Mouse (Mus musculus) gastrocnemius, postnatal 4 days (tissue): ENCODE results near the gene Adcy3. TPM values are rescaled to one million over a fixed set of nuclear protein-coding genes. Genes with fewer than 3 reads are reported as not detected.
"Not testable (repeated sequence)": the region's sequence is repeated elsewhere in the genome, so short reads cannot be mapped to it uniquely, and the experiment has no call there.

ENCODE experiments used
- DNase-seq, 2 experiments: peaks; one replicate each; pipeline ENCODE4 v3.0.0; 2021 to 2022; ENCODE audit warnings: low spot score in 2 of 2, mixed read lengths in 2 of 2
- total RNA-seq, 2 experiments: library from RNA; stranded (reverse); gene quantifications; 2 replicates each; pipeline ENCODE4 v1.2.3; 2021

Gene Adcy3
- total RNA-seq, 2 experiments from 2014 or later = 9.4 to 10.0 TPM

DNA sequence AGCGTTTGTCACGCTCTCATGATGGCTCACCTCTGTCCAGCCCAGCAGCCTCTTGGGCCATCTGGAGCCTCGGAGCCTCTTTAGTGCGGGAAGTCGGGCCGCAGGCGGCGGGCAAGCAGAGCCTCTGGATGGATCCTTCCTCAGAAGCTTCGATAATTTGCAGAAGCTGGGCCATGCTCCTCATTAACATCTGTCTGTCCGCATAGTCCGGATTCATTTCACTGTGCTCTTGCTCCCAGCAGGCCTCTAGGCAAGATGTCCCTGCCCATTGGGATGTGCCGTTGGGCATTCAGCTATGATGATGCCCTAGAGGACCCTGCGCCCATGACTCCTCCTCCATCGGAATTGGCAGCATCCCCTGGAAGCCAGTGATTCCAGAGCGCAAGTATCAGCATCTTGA lies 104.6 kb downstream of the Adcy3 start:
- DNase-seq = no peak

DNA sequence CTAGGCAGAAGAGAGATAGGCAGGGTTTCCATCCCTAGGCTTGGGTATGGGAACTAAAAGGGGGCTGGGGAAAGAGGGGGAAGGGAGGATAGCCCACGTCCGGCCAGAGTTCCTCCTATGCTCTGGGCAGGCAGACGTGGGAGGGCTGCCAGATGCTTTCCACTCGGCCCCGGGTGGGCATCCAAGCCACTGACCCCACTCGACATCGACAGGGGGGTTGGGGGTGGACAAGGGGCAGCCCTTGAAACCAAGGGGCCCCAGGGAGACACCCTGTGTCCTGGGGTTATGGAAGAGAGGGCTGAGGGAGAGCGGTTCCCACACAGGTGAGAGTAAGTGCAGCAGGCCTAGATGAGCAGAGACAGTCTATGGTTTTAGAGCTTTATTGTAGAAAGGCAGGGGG lies 107.4 kb downstream of the Adcy3 start:
- DNase-seq = not testable (repeated sequence)

- DNase-seq = no peak
Observed at GRCm38 (mm10) chr12:4243805-4244204, 110.9 kb downstream of the Adcy3 start.

GRCm38 (mm10) chr12:4245742-4246141 lies 112.8 kb downstream of the Adcy3 start:
- no peak for DNase-seq

- no peak for DNase-seq
Observed at GRCm38 (mm10) chr12:4249786-4250185, 116.9 kb downstream of the Adcy3 start.

DNA sequence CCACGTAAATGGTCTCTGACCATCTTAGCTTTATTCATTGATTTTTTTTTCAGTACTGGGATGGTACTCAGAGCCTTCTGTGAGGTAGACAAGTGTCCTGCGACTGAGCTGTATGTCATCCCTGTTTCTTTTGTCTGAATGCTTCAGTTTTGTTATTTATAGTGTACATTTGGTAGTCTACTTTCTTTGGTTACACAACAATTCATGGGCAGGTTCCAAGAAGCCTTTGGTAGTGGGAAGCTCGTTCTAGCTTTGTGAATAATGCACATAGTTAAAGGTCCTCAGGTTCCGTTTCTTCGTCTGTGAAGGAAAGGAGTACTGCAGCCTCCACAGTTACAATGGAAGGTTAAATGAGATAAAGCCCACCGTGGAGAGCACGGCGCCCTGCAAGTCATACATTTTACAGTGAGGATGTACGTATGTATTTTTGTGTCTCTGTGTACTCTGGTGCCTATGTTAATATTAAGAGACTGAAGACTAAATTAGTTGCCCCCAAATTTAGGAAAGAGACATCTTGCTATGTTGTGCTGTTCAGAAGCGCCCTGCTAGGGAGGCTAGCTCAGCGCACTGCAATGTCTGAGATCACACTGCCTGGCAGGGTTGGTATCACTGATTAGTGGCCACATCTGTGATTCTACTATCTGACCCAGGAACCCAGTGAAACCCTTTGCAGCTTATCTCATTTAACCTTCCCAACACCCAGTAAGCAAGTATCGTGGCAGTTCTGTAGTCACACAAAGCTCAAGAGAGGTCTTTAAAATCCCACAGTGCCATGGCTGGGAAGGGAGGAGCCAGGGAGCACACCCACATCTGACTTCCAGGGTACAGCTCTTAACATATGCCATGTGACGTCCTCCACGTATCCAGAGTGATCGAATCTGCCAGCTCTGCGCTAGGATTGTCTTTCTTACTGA lies 120.1 kb downstream of the Adcy3 start:
- no peak for DNase-seq

Other genes starting within 250 kb of the Adcy3 start
- under 1 TPM; 0.65 to 0.76 TPM for gene Pomc, start 178.2 kb upstream of the Adcy3 start, total RNA-seq
- 10 to 100 TPM; 12.2 to 13.0 TPM for gene Efr3b, start 94.2 kb upstream of the Adcy3 start, total RNA-seq
- 1 to 10 TPM; 7.0 to 8.9 TPM for gene Dnajc27, start 50.5 kb upstream of the Adcy3 start, total RNA-seq
- 1 to 10 TPM; 4.8 to 5.0 TPM for gene Ptrhd1, start 100.9 kb downstream of the Adcy3 start, total RNA-seq
- gene Cenpo, start 101.2 kb downstream of the Adcy3 start, total RNA-seq = 1 to 10 TPM; 8.0 to 8.2 TPM